Mouse (Mus musculus) liver, adult (tissue): ENCODE measurements around the gene Pnpla8.

Experiments used
- GATA4 ChIP-seq: IDR thresholded peaks from 2 replicates; pipeline ENCODE4 v1.6.1; 2014; ENCODE audit warnings: mild to moderate bottlenecking, low read length; ENCODE audit not compliant: insufficient replicate concordance

The Pnpla8 gene

DNA sequence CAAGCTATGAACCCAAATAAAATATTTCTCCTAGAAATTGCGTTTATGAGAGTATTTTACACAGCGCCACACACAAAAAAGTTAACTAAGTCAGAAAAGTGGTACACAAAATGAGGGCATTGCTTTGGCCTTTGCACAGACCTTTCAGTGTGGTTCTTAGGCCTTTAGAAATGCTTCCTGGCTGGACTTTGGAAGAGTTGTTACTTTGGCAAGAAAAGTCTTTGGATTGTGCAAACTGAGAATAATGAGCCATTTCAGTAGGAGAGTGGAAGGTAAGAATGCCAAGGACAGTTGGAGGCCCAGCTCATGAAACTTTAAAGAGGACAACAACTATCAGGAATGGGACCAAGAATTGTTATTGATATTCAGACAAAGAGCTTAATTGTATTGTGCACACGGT, 24.6 kb downstream of the Pnpla8 start:
- no peak for TF ChIP-seq GATA4

GRCm38 (mm10) chr12:44248309-44248977, 27.3 kb downstream of the Pnpla8 start:
- no peak for TF ChIP-seq GATA4

DNA sequence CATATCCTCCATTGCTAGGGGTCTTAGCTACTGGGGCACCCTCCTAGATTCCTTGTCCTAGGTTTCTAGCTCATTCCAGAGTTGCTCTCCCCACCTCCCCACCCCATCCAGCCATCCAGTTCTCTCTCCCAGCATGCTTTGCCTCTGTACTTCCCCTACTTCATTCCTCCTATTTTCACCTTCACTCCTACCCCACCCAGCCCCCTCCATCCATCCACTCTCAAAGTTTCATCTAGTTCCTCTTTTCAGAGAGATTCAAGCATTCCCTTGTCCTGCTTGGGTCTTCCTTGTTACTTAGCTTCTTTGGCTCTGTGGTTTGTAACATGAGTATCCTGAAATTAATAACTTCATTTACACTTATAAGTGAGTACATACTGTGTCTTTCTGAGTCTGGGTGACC, 41.4 kb downstream of the Pnpla8 start:
- TF ChIP-seq GATA4 = no peak

- no peak for TF ChIP-seq GATA4
Observed at GRCm38 (mm10) chr12:44265651-44266050, 44.5 kb downstream of the Pnpla8 start.

GRCm38 (mm10) chr12:44267196-44267595, 46.0 kb downstream of the Pnpla8 start:
- TF ChIP-seq GATA4 = peak; percentile 33; the same call in 1 of the 2 replicates

GRCm38 (mm10) chr12:44268728-44269302, 47.6 kb downstream of the Pnpla8 start:
- TF ChIP-seq GATA4 = peak; percentile 22; the same call in 1 of the 2 replicates

DNA sequence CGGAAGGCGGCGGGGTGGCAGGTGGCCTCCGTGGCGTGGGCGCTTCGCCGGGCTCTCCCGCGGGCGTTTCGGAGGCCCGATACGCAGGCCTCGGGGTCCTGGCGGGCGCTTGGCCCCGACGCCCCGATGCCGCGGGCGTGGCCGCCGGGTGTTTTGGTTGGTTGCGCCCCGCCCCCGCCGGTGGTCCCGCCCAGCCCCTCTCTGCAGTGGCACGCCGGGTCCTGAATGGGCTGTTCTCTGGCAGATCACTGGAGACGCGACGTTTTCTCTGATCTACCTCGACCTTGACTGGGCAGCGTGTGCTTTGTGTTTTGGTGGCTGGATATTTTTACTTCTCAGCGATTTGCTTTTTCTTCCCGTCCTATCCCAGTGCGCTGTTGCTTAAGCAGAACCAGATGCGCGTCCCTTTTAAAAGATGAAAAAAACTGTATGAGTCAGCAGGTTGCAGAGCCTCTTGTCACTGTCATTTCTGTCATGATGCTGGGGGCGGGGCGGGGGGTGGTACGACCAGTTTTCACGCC, 48.2 kb downstream of the Pnpla8 start:
- no peak for TF ChIP-seq GATA4

DNA sequence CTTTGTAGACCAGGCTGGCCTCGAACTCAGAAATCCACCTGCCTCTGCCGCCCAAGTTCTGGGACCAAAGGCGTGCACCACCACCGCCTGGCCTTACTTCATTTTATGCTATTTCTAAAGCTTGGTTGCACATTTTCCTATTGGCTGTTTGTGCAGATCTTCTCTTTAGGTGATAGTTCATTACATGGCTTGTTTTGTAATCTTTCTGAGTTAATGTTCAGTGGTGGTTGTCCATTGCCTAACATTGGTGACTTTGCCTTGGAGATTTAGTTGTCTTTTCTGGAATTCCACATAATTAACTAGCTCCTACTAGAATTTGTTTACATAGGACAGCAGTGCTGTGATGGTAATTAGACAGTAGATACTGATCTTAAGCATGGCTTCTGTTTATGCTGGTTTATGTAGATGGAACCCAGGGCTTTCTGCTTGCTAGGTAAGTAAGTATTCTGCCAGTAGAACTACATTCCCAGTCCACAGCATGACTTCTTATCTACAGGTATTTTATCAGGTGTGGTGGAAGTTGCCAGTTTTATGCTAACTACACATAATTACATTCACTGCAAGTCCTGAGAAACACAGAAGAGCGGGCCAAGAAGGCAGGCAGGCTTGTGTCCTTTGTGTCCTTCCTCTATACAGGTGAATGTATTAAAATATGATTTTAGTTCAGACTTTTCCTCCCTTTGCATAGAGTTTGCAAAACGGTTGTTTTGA, 53.1 kb downstream of the Pnpla8 start:
- TF ChIP-seq GATA4 = no peak; the same call in 1 of the 2 replicates

GRCm38 (mm10) chr12:44281534-44281933, 60.4 kb downstream of the Pnpla8 start:
- no peak for TF ChIP-seq GATA4

DNA sequence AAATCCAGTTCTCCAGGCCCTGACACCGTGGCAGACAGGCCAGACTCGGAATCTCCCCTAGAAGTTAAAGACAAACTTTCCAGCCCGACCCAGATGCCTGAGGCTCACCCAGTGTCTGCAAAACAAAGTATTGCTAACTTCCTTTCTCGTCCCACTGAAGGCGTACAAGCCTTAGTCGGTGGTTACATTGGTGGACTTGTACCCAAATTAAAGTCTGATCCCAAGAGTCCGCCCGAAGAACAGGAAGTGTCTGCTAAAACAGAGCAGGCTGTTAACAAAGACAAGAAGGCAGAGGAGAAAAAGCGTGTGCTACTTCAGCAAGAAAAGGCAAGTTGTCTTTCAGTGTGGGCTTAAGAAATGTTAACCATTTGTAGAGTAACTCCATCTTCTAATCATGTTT, 62.2 kb downstream of the Pnpla8 start:
- no peak for TF ChIP-seq GATA4

- TF ChIP-seq GATA4 = no peak
Observed at GRCm38 (mm10) chr12:44286992-44287391, 65.8 kb downstream of the Pnpla8 start.

GRCm38 (mm10) chr12:44292281-44292680, 71.1 kb downstream of the Pnpla8 start:
- no peak for TF ChIP-seq GATA4

DNA sequence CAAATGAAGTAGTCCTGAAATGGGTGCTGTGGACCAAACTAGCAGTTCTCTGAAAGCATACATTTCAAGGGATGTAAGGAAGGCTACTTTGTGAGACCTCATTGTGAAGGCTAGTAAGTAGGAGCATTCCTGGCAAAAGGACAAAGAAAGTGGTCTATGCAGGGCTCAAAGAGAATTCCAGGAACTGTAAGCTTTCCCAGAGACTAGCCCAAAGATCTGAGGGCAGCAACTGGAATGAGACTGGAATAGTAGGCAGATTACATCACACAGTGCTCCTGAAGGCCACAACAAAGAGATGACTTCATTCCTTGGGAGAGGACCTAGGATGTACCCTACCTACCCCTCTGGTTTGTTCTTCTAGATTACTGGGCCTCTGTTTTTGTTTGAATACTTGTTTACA, 79.6 kb downstream of the Pnpla8 start:
- no peak for TF ChIP-seq GATA4

DNA sequence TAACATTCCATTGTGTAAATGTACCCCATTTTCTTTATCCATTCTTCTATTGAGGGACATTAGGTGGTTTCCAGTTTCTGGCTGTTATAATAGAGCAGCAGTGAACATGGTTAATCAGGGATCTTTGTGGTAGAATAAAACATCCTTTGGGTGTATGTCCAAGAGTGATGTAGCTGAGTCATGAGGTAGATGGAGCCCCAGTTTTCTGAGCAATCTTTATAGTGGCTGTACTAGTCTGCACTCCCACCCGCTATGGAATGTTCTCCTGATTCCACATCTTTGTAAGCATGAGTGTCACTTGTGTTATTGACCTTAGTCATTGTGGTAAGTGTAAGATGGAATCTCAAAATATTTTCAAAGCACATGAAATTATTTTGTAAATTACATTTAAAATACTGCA, 82.8 kb downstream of the Pnpla8 start:
- TF ChIP-seq GATA4 = no peak

GRCm38 (mm10) chr12:44304869-44305268, 83.7 kb downstream of the Pnpla8 start:
- TF ChIP-seq GATA4 = no peak

DNA sequence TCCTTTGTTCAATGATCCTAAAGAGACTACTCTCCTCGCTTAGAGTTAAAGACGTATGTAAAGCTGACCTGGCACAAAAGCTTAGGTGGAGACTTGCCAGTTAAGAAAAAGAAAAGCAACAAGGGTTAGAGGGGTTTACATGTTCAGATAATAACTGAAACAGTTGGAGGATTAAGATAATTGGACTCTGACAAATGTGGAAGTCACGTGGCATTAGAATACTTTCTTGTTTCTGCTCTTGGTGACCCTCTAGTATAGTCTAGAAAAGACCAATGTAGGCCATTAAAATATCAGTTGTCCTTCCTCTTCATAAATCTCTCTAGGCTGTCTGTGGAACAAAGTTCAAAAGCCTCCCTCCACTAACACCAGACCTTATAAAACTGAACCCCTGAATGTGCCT, 87.1 kb downstream of the Pnpla8 start:
- TF ChIP-seq GATA4 = no peak

- no peak for TF ChIP-seq GATA4
Observed at GRCm38 (mm10) chr12:44315212-44315611, 94.0 kb downstream of the Pnpla8 start.

DNA sequence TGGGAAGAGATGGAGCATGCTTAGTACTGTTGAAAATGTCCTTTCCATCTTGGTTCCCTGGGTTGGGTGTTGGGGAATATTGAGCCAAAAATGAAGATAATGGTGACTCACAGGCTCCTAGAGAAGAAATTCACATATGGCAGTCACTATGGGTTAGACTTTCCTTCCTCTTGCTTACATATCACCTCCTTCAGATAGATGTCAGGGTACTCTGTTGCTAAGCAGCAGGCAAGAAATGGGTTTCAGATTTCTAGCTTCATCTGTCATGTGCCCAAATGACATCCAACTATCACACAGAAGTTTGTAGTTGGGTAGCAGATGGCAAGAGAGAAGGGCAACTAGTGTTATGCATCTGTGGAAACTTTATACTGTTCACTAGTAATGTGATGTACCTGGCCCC, 103.9 kb downstream of the Pnpla8 start:
- TF ChIP-seq GATA4 = no peak
